Mouse (Mus musculus): Measurements from ENCODE around the gene Pbsn.

GRCm38 (mm10) chrX:77796238-77796835 lies 57.1 kb downstream of the Pbsn start, which contains the start of gene Prkx:
- no peak for TF ChIP-seq CTCF (IDR thresholded peaks at IDR 0.05; ENCODE audit: control insufficient read depth, insufficient read depth, insufficient read length)
- no peak for TF ChIP-seq USF1 (IDR thresholded peaks at IDR 0.05; ENCODE audit: low read depth)
- no peak for TF ChIP-seq MAX (IDR thresholded peaks at IDR 0.05)
- no peak for TF ChIP-seq MYOD1 (IDR thresholded peaks at IDR 0.05; ENCODE audit: control insufficient read depth, insufficient read length, low read depth)
- TF ChIP-seq FOSL1 (IDR thresholded peaks at IDR 0.05; ENCODE audit: insufficient read depth, low read length, poor library complexity, severe bottlenecking): no peak
